Mouse (Mus musculus): Measurements from ENCODE around the gene Itpr3. TPM values are rescaled to one million over a fixed set of nuclear protein-coding genes. Genes with fewer than 3 reads are reported as not detected.

Gene Itpr3
- total RNA-seq, 4 experiments from 2014 or later = 1.4 to 2.8 (median 2.0) TPM

GRCm38 (mm10) chr17:27118676-27119539, 61.8 kb downstream of the Itpr3 start:
- no peak for DNase-seq (ENCODE audit: low spot score in 2 of 2)

- no peak for DNase-seq (ENCODE audit: low spot score in 2 of 2)
Measured at GRCm38 (mm10) chr17:27119540-27119895, 62.4 kb downstream of the Itpr3 start.

GRCm38 (mm10) chr17:27119954-27120353, 62.9 kb downstream of the Itpr3 start:
- no peak for DNase-seq (ENCODE audit: low spot score in 2 of 2)

- peak; percentile 60 to 65 for DNase-seq (ENCODE audit: low spot score in 2 of 2)
Measured at GRCm38 (mm10) chr17:27120561-27121024, 63.5 kb downstream of the Itpr3 start.

GRCm38 (mm10) chr17:27121266-27121665, 64.2 kb downstream of the Itpr3 start:
- DNase-seq (ENCODE audit: low spot score in 2 of 2) = no peak

GRCm38 (mm10) chr17:27121781-27122180, 64.7 kb downstream of the Itpr3 start:
- DNase-seq (ENCODE audit: low spot score in 2 of 2) = no peak

- no peak for DNase-seq (ENCODE audit: low spot score in 2 of 2)
Measured at GRCm38 (mm10) chr17:27122701-27123100, 65.6 kb downstream of the Itpr3 start.

GRCm38 (mm10) chr17:27123103-27123502, 66.0 kb downstream of the Itpr3 start:
- DNase-seq (ENCODE audit: low spot score in 2 of 2) = no peak

- DNase-seq (ENCODE audit: low spot score in 2 of 2) = no peak
Measured at GRCm38 (mm10) chr17:27123813-27124375, 66.8 kb downstream of the Itpr3 start.

GRCm38 (mm10) chr17:27125185-27125584, 68.1 kb downstream of the Itpr3 start:
- peak; percentile 50 to 63 for DNase-seq (ENCODE audit: low spot score in 2 of 2)

- DNase-seq (ENCODE audit: low spot score in 2 of 2) = no peak
Measured at GRCm38 (mm10) chr17:27125669-27126202, 68.6 kb downstream of the Itpr3 start.

GRCm38 (mm10) chr17:27126974-27127373, 69.9 kb downstream of the Itpr3 start:
- no peak for DNase-seq (ENCODE audit: low spot score in 2 of 2)

GRCm38 (mm10) chr17:27128189-27128588, 71.1 kb downstream of the Itpr3 start:
- DNase-seq (ENCODE audit: low spot score in 2 of 2) = no peak

- no peak for DNase-seq (ENCODE audit: low spot score in 2 of 2)
Measured at GRCm38 (mm10) chr17:27129291-27129690, 72.2 kb downstream of the Itpr3 start.

GRCm38 (mm10) chr17:27129819-27130218, 72.7 kb downstream of the Itpr3 start:
- no peak for DNase-seq (ENCODE audit: low spot score in 2 of 2)

GRCm38 (mm10) chr17:27130246-27130645, 73.1 kb downstream of the Itpr3 start:
- DNase-seq (ENCODE audit: low spot score in 2 of 2) = no peak

GRCm38 (mm10) chr17:27131240-27131665, 74.1 kb downstream of the Itpr3 start:
- no peak for DNase-seq (ENCODE audit: low spot score in 2 of 2)

GRCm38 (mm10) chr17:27132238-27132637, 75.1 kb downstream of the Itpr3 start:
- DNase-seq (ENCODE audit: low spot score in 2 of 2) = no peak

GRCm38 (mm10) chr17:27133551-27134141, 76.5 kb downstream of the Itpr3 start, which contains the start of gene Uqcc2:
Uqcc2 (minus strand) TSS chr17:27133916.
- DNase-seq (ENCODE audit: low spot score in 2 of 2) = peak; percentile 96 to 99

- no peak for DNase-seq (ENCODE audit: low spot score in 2 of 2)
Measured at GRCm38 (mm10) chr17:27134187-27134586, 77.1 kb downstream of the Itpr3 start.

- DNase-seq (ENCODE audit: low spot score in 2 of 2) = no peak
Measured at GRCm38 (mm10) chr17:27134715-27135114, 77.6 kb downstream of the Itpr3 start.

- peak; percentile 68 to 84 for DNase-seq (ENCODE audit: low spot score in 2 of 2)
Measured at GRCm38 (mm10) chr17:27138396-27138795, 81.3 kb downstream of the Itpr3 start.
